Mouse (Mus musculus): ENCODE data around the gene Tgm5. TPM values are rescaled to one million over a fixed set of nuclear protein-coding genes. Genes with fewer than 3 reads are reported as not detected.
A peak's percentile ranks its signal among the peaks of the same experiment; 100 is the strongest.

Gene Tgm5
- polyA plus RNA-seq, 1 experiment from 2014 or later, result not detected

GRCm38 (mm10) chr2:121088507-121088906, 2.9 kb upstream of the Tgm5 start:
- H3K9me3 ChIP-seq (replicated peaks), result no peaks in the 10 kb centered on the region
- WGBS (ENCODE audit: insufficient replicate concordance), result 74% methylated on average over 3 of the region's 3 CpGs

GRCm38 (mm10) chr2:121082626-121083025, 3.0 kb downstream of the Tgm5 start:
- ATAC-seq (ENCODE audit: insufficient read depth), result no peak
- no peak overlapping the region for H3K4me3 ChIP-seq (replicated peaks)
- H3K9me3 ChIP-seq (replicated peaks), result no peaks in the 10 kb centered on the region
- 0 out of 2 replicates have a peak, but pooled peaks cover 2% of the 10 kb centered on the region for H3K27me3 ChIP-seq
- no peak overlapping the region for H3K27ac ChIP-seq (replicated peaks)
- no peak overlapping the region for H3K4me2 ChIP-seq
- no peaks in the 10 kb centered on the region for H3K4me1 ChIP-seq (replicated peaks)
- no peak overlapping the region for H3K9ac ChIP-seq
- 8% methylated on average over 1 of the region's 1 CpGs for WGBS (ENCODE audit: insufficient replicate concordance)
- no peaks in the 10 kb centered on the region for H3K36me3 ChIP-seq (replicated peaks)

More at GRCm38 (mm10) chr2:121088507-121088906, 2.9 kb upstream of the Tgm5 start:
- Histone ChIP-seq H3K4me1 (replicated peaks) (no peaks in the 10 kb centered on the region), H3K36me3 (replicated peaks) (no peaks in the 10 kb centered on the region), H3K4me2 (no peak overlapping the region), H3K9ac (no peak overlapping the region), H3K4me3 (replicated peaks) (no peak overlapping the region), H3K27me3 (no peaks in the 10 kb centered on the region; the same call in 1 of the 2 replicates), H3K27ac (replicated peaks) (no peak overlapping the region)
- ATAC-seq (ENCODE audit: insufficient read depth), result no peak

- Histone ChIP-seq H3K4me1 (replicated peaks) (no peaks in the 10 kb centered on the region), H3K4me2 (no peak overlapping the region), H3K9ac (no peak overlapping the region), H3K4me3 (replicated peaks) (no peak overlapping the region), H3K27ac (replicated peaks) (no peak overlapping the region), H3K9me3 (replicated peaks) (no peaks in the 10 kb centered on the region), H3K36me3 (replicated peaks) (no peaks in the 10 kb centered on the region), H3K27me3 (0 out of 2 replicates have a peak, but pooled peaks cover 2% of the 10 kb centered on the region)
- WGBS (ENCODE audit: insufficient replicate concordance), result 34% methylated on average over 7 of the region's 7 CpGs
- no peak for ATAC-seq (ENCODE audit: insufficient read depth)
Measured at GRCm38 (mm10) chr2:121074747-121075146, 10.9 kb downstream of the Tgm5 start.

GRCm38 (mm10) chr2:121071871-121072270, 13.8 kb downstream of the Tgm5 start:
- Histone ChIP-seq H3K27ac (replicated peaks) (no peak overlapping the region), H3K9me3 (replicated peaks) (no peaks in the 10 kb centered on the region), H3K36me3 (replicated peaks) (no peaks in the 10 kb centered on the region), H3K4me2 (no peak overlapping the region), H3K9ac (no peak overlapping the region), H3K4me1 (replicated peaks) (no peaks in the 10 kb centered on the region), H3K4me3 (replicated peaks) (no peak overlapping the region), H3K27me3 (no peaks in the 10 kb centered on the region)
- ATAC-seq (ENCODE audit: insufficient read depth), result no peak
- WGBS (ENCODE audit: insufficient replicate concordance), result 58% methylated on average over 6 of the region's 6 CpGs

DNA sequence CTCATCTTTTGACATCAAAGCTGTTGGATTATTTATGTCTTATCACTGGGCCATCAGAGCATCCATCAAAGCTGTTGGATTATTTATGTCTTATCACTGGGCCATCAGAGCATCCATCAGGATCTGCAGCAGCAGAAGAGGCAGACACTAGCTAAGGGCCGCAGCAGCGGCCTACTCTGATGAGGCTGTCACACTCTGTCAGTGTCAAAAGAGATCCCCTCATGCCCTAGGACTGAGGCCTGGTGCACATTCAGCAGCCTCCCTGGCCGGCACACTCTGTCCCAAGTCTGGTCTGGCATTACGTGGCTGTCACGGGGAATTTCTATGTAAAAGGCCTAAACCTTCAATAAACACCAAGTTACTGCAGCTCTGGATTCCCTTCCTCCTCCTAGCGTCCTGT, 16.1 kb downstream of the Tgm5 start:
- Histone ChIP-seq H3K9me3 (replicated peaks) (no peaks in the 10 kb centered on the region), H3K27me3 (no peaks in the 10 kb centered on the region), H3K4me3 (replicated peaks) (no peak overlapping the region), H3K4me2 (no peak overlapping the region), H3K36me3 (replicated peaks) (no peaks in the 10 kb centered on the region), H3K9ac (no peak overlapping the region), H3K4me1 (replicated peaks) (no peaks in the 10 kb centered on the region), H3K27ac (replicated peaks) (no peak overlapping the region)
- 67% methylated on average over 6 of the region's 6 CpGs for WGBS (ENCODE audit: insufficient replicate concordance)
- ATAC-seq (ENCODE audit: insufficient read depth), result no peak

- ATAC-seq (ENCODE audit: insufficient read depth), result no peak
- Histone ChIP-seq H3K9ac (no peak overlapping the region), H3K36me3 (replicated peaks) (no peaks in the 10 kb centered on the region), H3K9me3 (replicated peaks) (no peaks in the 10 kb centered on the region), H3K4me3 (replicated peaks) (no peak overlapping the region), H3K27me3 (no peaks in the 10 kb centered on the region), H3K4me2 (no peak overlapping the region), H3K4me1 (replicated peaks) (no peaks in the 10 kb centered on the region), H3K27ac (replicated peaks) (no peak overlapping the region)
- WGBS (ENCODE audit: insufficient replicate concordance), result 39% methylated on average over 4 of the region's 4 CpGs
Measured at GRCm38 (mm10) chr2:121067116-121067515, 18.5 kb downstream of the Tgm5 start.

GRCm38 (mm10) chr2:121061315-121061714, 24.3 kb downstream of the Tgm5 start:
- no peak overlapping the region for H3K9ac ChIP-seq
- no peak overlapping the region for H3K4me3 ChIP-seq (replicated peaks)
- 56% methylated on average over 2 of the region's 2 CpGs for WGBS (ENCODE audit: insufficient replicate concordance)
- H3K9me3 ChIP-seq (replicated peaks), result no peaks in the 10 kb centered on the region
- H3K4me2 ChIP-seq, result no peak overlapping the region
- H3K36me3 ChIP-seq (replicated peaks), result no peaks in the 10 kb centered on the region
- H3K27ac ChIP-seq (replicated peaks), result no peak overlapping the region
- no peak for ATAC-seq (ENCODE audit: insufficient read depth)
- peaks cover 2% of the 10 kb centered on the region for H3K4me1 ChIP-seq (replicated peaks)
- 0 out of 2 replicates have a peak, but pooled peaks cover 3% of the 10 kb centered on the region for H3K27me3 ChIP-seq

- no peak overlapping the region for H3K4me2 ChIP-seq
- H3K9ac ChIP-seq, result no peak overlapping the region
- peaks cover 8% of the 10 kb centered on the region; the same call in 1 of the 2 replicates for H3K27me3 ChIP-seq
- H3K4me3 ChIP-seq (replicated peaks), result no peak overlapping the region
- 51% methylated on average over 6 of the region's 6 CpGs for WGBS (ENCODE audit: insufficient replicate concordance)
- no peaks in the 10 kb centered on the region for H3K36me3 ChIP-seq (replicated peaks)
- H3K4me1 ChIP-seq (replicated peaks), result peaks cover 30% of the 10 kb centered on the region
- no peak overlapping the region for H3K27ac ChIP-seq (replicated peaks)
- no peak for ATAC-seq (ENCODE audit: insufficient read depth)
- no peaks in the 10 kb centered on the region for H3K9me3 ChIP-seq (replicated peaks)
Measured at GRCm38 (mm10) chr2:121057997-121058396, 27.6 kb downstream of the Tgm5 start.

- peaks cover 30% of the 10 kb centered on the region for H3K4me1 ChIP-seq (replicated peaks)
- 29% methylated on average over 6 of the region's 6 CpGs for WGBS (ENCODE audit: insufficient replicate concordance)
- peak; percentile 95 for ATAC-seq (ENCODE audit: insufficient read depth)
- no peak overlapping the region for H3K4me3 ChIP-seq (replicated peaks)
- H3K9me3 ChIP-seq (replicated peaks), result no peaks in the 10 kb centered on the region
- peaks cover 15% of the 10 kb centered on the region; the same call in 1 of the 2 replicates for H3K27me3 ChIP-seq
- no peaks in the 10 kb centered on the region for H3K36me3 ChIP-seq (replicated peaks)
- H3K9ac ChIP-seq, result no peak overlapping the region
- H3K4me2 ChIP-seq, result peak overlapping the region; percentile 39
- peak overlapping the region; percentile 61 for H3K27ac ChIP-seq (replicated peaks)
Measured at GRCm38 (mm10) chr2:121055915-121056314, 29.7 kb downstream of the Tgm5 start.

GRCm38 (mm10) chr2:121054060-121054459, 31.6 kb downstream of the Tgm5 start:
- Histone ChIP-seq H3K27me3 (peaks cover 15% of the 10 kb centered on the region; the same call in 1 of the 2 replicates), H3K27ac (replicated peaks) (no peak overlapping the region), H3K4me3 (replicated peaks) (no peak overlapping the region), H3K4me1 (replicated peaks) (peaks cover 30% of the 10 kb centered on the region), H3K36me3 (replicated peaks) (no peaks in the 10 kb centered on the region), H3K4me2 (no peak overlapping the region), H3K9me3 (replicated peaks) (no peaks in the 10 kb centered on the region), H3K9ac (no peak overlapping the region)
- WGBS (ENCODE audit: insufficient replicate concordance), result 34% methylated on average over 2 of the region's 2 CpGs
- peak; percentile 56 for ATAC-seq (ENCODE audit: insufficient read depth)

GRCm38 (mm10) chr2:121052176-121052575, 33.5 kb downstream of the Tgm5 start:
- H3K4me3 ChIP-seq (replicated peaks), result no peak overlapping the region
- 66% methylated on average over 5 of the region's 5 CpGs for WGBS (ENCODE audit: insufficient replicate concordance)
- no peak overlapping the region for H3K9ac ChIP-seq
- no peak for ATAC-seq (ENCODE audit: insufficient read depth)
- H3K36me3 ChIP-seq (replicated peaks), result no peaks in the 10 kb centered on the region
- peaks cover 30% of the 10 kb centered on the region for H3K4me1 ChIP-seq (replicated peaks)
- no peak overlapping the region for H3K4me2 ChIP-seq
- no peak overlapping the region for H3K27ac ChIP-seq (replicated peaks)
- peaks cover 17% of the 10 kb centered on the region; the same call in 1 of the 2 replicates for H3K27me3 ChIP-seq
- H3K9me3 ChIP-seq (replicated peaks), result no peaks in the 10 kb centered on the region

- WGBS (ENCODE audit: insufficient replicate concordance), result 73% methylated on average over 4 of the region's 4 CpGs
- no peak overlapping the region for H3K27ac ChIP-seq (replicated peaks)
- no peaks in the 10 kb centered on the region for H3K9me3 ChIP-seq (replicated peaks)
- H3K9ac ChIP-seq, result no peak overlapping the region
- H3K4me2 ChIP-seq, result no peak overlapping the region
- ATAC-seq (ENCODE audit: insufficient read depth), result no peak
- H3K27me3 ChIP-seq, result peaks cover 17% of the 10 kb centered on the region
- no peaks in the 10 kb centered on the region for H3K36me3 ChIP-seq (replicated peaks)
- no peak overlapping the region for H3K4me3 ChIP-seq (replicated peaks)
- H3K4me1 ChIP-seq (replicated peaks), result peaks cover 6% of the 10 kb centered on the region; the same call in 1 of the 2 replicates
Measured at GRCm38 (mm10) chr2:121045653-121046052, 40.0 kb downstream of the Tgm5 start.
